Mouse (Mus musculus): ENCODE measurements at regions not wholly inside any gene's neighbourhood (a gene's known extent, or its start where the extent isn't known, plus 50 kb on each side); places are given as distances from the start of the nearest gene placed in this dataset.

DNA sequence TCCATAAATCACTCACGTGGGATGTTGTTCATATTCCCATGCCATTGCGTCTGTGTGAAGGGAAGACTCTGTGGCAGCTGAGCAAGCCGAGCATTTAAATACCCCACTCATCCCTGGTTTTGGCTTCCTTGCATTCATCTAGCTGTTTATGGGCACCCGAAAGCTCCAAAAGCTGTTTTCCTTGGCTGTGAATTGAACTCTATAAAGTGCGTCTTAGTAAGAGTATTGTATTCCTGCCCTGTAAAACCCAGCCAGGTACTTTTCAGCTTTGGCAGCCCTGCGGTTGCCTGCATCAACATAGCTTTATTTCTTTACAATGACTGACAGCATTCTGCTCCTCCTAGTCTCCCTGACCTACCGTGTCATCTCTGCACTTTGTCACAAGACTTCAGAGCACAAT lies 196.8 kb upstream of the Pitx2 start:
- no peak for TF ChIP-seq CTCF (IDR thresholded peaks at IDR 0.05; ENCODE audit: low read depth)
- ATAC-seq (no peak), DNase-seq (ENCODE audit: low spot score) (no peak)
- Histone ChIP-seq H3K4me2 (ENCODE audit: low read depth, low read length) (no peak overlapping the region), H3K36me3 (ENCODE audit: insufficient read depth, low read length) (no peaks in the 10 kb centered on the region), H3K9me3 (ENCODE audit: low read length) (no peaks in the 10 kb centered on the region), H3K9ac (replicated peaks; ENCODE audit: low read length) (no peak overlapping the region), H3K27me3 (ENCODE audit: insufficient read depth, low read length) (no peaks in the 10 kb centered on the region), H3K4me1 (ENCODE audit: insufficient read depth, low read length) (no peaks in the 10 kb centered on the region), H3K27ac (no peak overlapping the region), H3K4me3 (ENCODE audit: low read length) (no peak overlapping the region)
- 42% methylated on average over 7 of the region's 7 CpGs for WGBS

DNA sequence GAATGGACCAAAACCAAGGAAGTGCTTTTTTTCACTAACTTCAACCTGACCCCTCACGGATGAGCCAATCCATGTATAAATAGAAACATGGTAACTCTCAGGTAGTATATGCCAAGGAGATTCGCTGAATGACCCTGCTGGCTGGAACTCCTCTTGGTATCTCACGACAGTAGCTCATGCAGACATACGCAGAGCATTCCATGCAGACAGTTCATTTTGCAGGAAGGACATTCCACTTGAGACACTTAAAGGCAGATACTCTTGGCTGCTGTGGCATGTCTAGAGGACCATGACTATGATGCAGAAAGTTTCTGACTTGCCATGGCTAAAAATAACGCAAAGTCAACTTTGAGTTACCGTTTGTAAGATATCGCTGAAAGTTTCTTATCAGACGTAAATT lies 195.6 kb upstream of the Pitx2 start:
- Histone ChIP-seq H3K4me3 (ENCODE audit: low read length) (no peak overlapping the region), H3K27me3 (ENCODE audit: insufficient read depth, low read length) (no peaks in the 10 kb centered on the region), H3K36me3 (ENCODE audit: insufficient read depth, low read length) (no peaks in the 10 kb centered on the region), H3K9ac (replicated peaks; ENCODE audit: low read length) (no peak overlapping the region), H3K9me3 (ENCODE audit: low read length) (no peaks in the 10 kb centered on the region), H3K4me2 (ENCODE audit: low read depth, low read length) (no peak overlapping the region), H3K4me1 (ENCODE audit: insufficient read depth, low read length) (no peaks in the 10 kb centered on the region), H3K27ac (no peak overlapping the region)
- DNase-seq (ENCODE audit: low spot score) (no peak), ATAC-seq (no peak)
- TF ChIP-seq CTCF (IDR thresholded peaks at IDR 0.05; ENCODE audit: low read depth): no peak
- 92% methylated on average over 8 of the region's 8 CpGs for WGBS

DNA sequence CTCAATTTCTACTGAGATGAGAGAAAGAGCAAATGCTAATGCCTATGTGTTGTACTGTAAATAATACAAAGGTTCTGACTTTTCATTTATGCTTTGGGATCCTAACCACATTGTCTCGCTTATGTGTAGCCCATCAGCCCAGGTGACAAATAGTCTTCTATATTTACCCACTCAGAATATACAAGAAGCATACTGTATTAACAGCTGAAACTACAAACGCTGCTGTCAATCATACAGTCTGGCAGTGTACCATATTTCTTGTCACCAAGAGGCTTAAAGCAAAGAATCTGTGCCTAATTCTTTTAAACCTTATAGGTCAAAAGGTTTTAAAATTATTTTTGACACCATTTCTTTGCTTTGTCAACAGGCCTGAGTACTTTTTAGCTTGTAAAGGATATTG lies 160.8 kb upstream of the Pitx2 start:
- Histone ChIP-seq H3K4me1 (ENCODE audit: insufficient read depth, low read length) (no peaks in the 10 kb centered on the region), H3K36me3 (ENCODE audit: insufficient read depth, low read length) (no peaks in the 10 kb centered on the region), H3K9me3 (ENCODE audit: low read length) (no peaks in the 10 kb centered on the region), H3K4me2 (ENCODE audit: low read depth, low read length) (no peak overlapping the region), H3K9ac (replicated peaks; ENCODE audit: low read length) (no peak overlapping the region), H3K27me3 (ENCODE audit: insufficient read depth, low read length) (no peaks in the 10 kb centered on the region), H3K27ac (no peak overlapping the region), H3K4me3 (ENCODE audit: low read length) (no peak overlapping the region)
- 90% methylated on average over 2 of the region's 2 CpGs for WGBS
- ATAC-seq (no peak), DNase-seq (ENCODE audit: low spot score) (no peak)
- TF ChIP-seq CTCF (IDR thresholded peaks at IDR 0.05; ENCODE audit: low read depth): no peak

DNA sequence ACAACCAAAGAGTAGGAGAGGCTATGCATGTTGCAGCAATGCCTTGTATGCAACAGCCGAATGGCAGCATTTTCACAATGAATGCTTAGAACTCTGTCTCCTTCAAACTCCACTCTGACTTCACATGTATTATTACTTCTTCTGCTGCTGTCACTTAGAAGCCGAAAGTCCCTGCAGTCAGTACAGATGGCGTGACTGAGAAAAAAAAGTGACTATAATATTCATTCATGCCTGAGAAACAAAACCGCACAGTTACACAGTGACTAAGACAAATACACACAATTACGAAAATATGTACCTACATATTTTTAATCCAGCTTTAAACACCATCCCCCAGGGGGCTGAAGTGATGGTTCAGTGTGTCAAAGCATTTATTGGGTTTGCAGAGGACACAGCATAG lies 154.8 kb upstream of the Pitx2 start:
- no peak overlapping the region for H3K4me3 ChIP-seq (ENCODE audit: low read length)
- 79% methylated on average over 5 of the region's 5 CpGs for WGBS
- ATAC-seq (no peak), DNase-seq (ENCODE audit: low spot score) (no peak)
- no peaks in the 10 kb centered on the region for H3K9me3 ChIP-seq (ENCODE audit: low read length)
- H3K27ac ChIP-seq: no peak overlapping the region
- H3K36me3 ChIP-seq (ENCODE audit: insufficient read depth, low read length): no peaks in the 10 kb centered on the region
- no peak overlapping the region for H3K4me2 ChIP-seq (ENCODE audit: low read depth, low read length)
- no peak overlapping the region for H3K9ac ChIP-seq (replicated peaks; ENCODE audit: low read length)
- no peak for TF ChIP-seq CTCF (IDR thresholded peaks at IDR 0.05; ENCODE audit: low read depth)
- H3K4me1 ChIP-seq (ENCODE audit: insufficient read depth, low read length): no peaks in the 10 kb centered on the region
- no peaks in the 10 kb centered on the region for H3K27me3 ChIP-seq (ENCODE audit: insufficient read depth, low read length)

DNA sequence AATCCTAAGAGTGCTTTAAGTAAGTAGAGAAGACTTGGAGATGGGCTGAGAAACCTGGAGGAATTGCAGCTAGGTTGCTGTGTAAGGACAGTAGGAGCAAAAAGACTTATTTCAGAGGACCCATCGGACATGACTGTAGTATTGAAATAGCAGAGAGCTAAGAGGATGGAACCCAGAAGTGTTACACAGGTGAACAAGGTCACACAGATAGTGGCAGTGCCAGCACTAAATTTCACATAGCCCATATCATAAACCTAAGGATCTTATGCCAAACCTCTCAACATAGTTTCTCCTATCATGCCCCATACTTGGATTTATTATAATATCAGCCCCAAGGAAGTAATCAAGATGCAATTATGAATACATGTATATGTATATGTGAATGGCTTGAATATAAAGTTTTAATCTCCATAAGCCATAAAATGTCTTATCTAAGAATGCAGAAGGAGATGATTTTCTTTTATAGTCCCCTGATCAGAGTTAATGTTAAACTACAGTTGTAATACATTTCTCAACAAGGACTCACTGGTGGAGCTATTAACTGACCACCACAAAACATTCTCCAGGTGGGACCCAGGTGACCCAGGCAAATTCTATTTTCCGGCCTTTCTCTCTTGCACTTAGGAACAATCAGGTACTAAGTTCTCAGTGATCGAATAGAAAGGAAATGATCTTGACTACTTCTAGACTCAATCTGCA lies 149.6 kb upstream of the Pitx2 start:
- no peaks in the 10 kb centered on the region for H3K9me3 ChIP-seq (ENCODE audit: low read length)
- WGBS: 94% methylated on average over 3 of the region's 3 CpGs
- H3K4me2 ChIP-seq (ENCODE audit: low read depth, low read length): no peak overlapping the region
- no peaks in the 10 kb centered on the region for H3K36me3 ChIP-seq (ENCODE audit: insufficient read depth, low read length)
- TF ChIP-seq CTCF (IDR thresholded peaks at IDR 0.05; ENCODE audit: low read depth): no peak
- H3K4me3 ChIP-seq (ENCODE audit: low read length): no peak overlapping the region
- ATAC-seq (no peak), DNase-seq (ENCODE audit: low spot score) (no peak)
- H3K27ac ChIP-seq: no peak overlapping the region
- no peak overlapping the region for H3K9ac ChIP-seq (replicated peaks; ENCODE audit: low read length)
- H3K4me1 ChIP-seq (ENCODE audit: insufficient read depth, low read length): no peaks in the 10 kb centered on the region
- H3K27me3 ChIP-seq (ENCODE audit: insufficient read depth, low read length): no peaks in the 10 kb centered on the region

DNA sequence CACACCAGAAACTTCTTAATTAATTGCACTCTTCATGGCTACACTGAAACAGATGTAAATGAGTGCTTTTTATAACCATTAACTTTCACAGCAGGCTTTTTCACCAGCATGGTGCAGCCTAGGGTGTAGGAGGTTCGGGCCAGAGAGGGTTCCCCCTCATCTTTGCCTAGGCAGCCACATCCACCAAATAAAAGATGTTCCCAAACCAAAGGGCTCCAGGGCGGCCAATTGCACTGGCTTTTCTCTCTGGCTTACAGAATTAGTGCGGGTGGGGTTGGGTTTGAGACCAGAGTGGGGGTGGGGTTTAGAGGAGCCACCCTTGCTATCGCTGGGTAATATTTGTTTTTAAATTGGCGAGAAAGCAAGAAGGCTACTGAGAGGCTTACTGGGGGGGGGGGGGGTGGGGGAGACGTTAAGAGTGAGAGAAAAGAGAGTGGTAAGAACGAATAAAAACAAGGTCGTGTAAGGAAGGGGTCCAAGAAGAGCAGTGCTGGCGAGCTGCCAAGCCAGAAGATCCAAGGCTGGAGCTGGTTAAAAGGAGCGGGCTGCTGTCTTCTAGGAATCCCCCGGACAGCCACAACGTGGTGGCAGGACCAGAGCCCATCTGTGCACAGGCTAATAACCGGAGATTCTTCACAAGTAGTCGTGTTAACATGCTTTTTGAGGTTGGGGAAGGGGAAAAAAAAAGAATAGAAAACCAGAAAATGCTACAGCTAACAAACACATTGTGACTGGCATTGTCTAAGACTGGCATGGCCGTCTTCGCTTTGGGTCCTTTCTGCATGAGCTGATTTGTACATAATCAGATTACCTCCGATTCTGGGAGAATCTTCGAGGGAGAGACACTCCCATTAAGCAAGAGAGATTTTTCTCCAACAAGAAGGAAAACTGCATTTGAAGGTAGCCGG lies 134.0 kb upstream of the Pitx2 start:
- Histone ChIP-seq H3K9ac (replicated peaks; ENCODE audit: low read length) (peak overlapping the region; percentile 19; the same call in 1 of the 2 replicates), H3K36me3 (ENCODE audit: insufficient read depth, low read length) (no peaks in the 10 kb centered on the region), H3K4me2 (ENCODE audit: low read depth, low read length) (peak overlapping the region; percentile 54), H3K27me3 (ENCODE audit: insufficient read depth, low read length) (no peaks in the 10 kb centered on the region), H3K4me3 (ENCODE audit: low read length) (peak overlapping the region; percentile 22), H3K4me1 (ENCODE audit: insufficient read depth, low read length) (no peaks in the 10 kb centered on the region; the same call in 1 of the 2 replicates), H3K9me3 (ENCODE audit: low read length) (no peaks in the 10 kb centered on the region), H3K27ac (no peak overlapping the region)
- WGBS: 7% methylated on average over 19 of the region's 19 CpGs
- ATAC-seq: peak; percentile 80
- DNase-seq (ENCODE audit: low spot score): peak; percentile 74
- no peak for TF ChIP-seq CTCF (IDR thresholded peaks at IDR 0.05; ENCODE audit: low read depth)

DNA sequence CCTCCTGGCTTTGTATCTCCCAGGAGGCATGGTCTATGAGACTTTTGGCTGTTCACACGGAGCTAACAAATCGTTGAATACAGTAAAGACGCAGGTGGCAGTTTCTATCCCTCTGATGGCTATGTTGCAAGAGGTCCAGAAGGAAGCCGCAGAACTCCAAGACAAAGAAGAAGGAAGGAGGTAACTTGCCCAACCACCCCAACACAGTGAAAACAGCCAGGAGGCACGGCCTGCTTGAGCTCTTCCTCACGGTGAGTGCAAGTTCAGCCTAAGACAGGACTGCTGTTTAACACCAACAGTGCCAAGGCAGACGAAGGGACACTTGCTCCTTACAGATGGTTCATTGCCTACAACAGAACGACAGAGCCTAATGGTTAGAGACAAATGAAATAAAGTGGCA lies 130.0 kb upstream of the Pitx2 start:
- H3K4me2 ChIP-seq (ENCODE audit: low read depth, low read length): no peak overlapping the region
- no peaks in the 10 kb centered on the region for H3K9me3 ChIP-seq (ENCODE audit: low read length)

More for the DNA sequence above, 130.0 kb upstream of the Pitx2 start:
- Histone ChIP-seq H3K9ac (replicated peaks; ENCODE audit: low read length) (no peak overlapping the region), H3K27me3 (ENCODE audit: insufficient read depth, low read length) (no peaks in the 10 kb centered on the region), H3K4me3 (ENCODE audit: low read length) (no peak overlapping the region), H3K4me1 (ENCODE audit: insufficient read depth, low read length) (no peaks in the 10 kb centered on the region; the same call in 1 of the 2 replicates), H3K27ac (no peak overlapping the region), H3K36me3 (ENCODE audit: insufficient read depth, low read length) (no peaks in the 10 kb centered on the region)
- TF ChIP-seq CTCF (IDR thresholded peaks at IDR 0.05; ENCODE audit: low read depth): no peak
- WGBS: 82% methylated on average over 8 of the region's 8 CpGs
- ATAC-seq (no peak), DNase-seq (ENCODE audit: low spot score) (no peak)
